Mouse (Mus musculus) testis, adult 2 months (tissue): ENCODE data around the gene Gemin2.

ENCODE experiments used
- CTCF ChIP-seq: fragments of 200-500 bp; IDR thresholded peaks from 2 replicates; pipeline ENCODE4 v1.5.1; 2012; ENCODE audit warnings: low read depth, mild to moderate bottlenecking, inconsistent platforms, low read length, moderate library complexity; ENCODE audit not compliant: control insufficient read depth, insufficient read depth, insufficient replicate concordance
- POLR2A ChIP-seq: fragments of 200-500 bp; IDR thresholded peaks from 2 replicates; pipeline ENCODE4 v1.6.1; 2012; ENCODE audit warnings: low read depth, mild to moderate bottlenecking, inconsistent platforms, low read length, moderate library complexity; ENCODE audit not compliant: control insufficient read depth

DNA sequence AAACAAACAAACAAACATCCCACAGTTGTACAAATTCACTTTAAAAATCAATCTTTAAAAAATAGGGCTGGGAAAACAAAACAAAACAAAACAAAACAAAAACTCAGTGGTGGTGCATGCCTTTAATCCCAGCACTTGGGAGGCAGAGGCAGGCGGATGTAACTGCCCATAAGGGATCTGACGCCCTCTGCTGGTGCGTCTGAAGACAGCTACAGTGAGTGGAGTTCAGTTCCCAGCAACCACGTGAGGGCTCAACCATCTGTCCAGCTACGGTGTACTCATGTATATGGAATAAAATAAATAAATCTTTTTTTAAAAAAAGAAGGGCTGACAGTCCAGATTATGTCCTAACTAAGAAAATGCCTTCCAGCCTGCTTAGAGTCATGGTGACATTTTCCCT, 18.9 kb downstream of the Gemin2 start:
- TF ChIP-seq CTCF (peak; percentile 50; the same call in 1 of the 2 replicates), POLR2A (no peak)
